Mouse (Mus musculus) granulocyte monocyte progenitor cell, adult 5-6 weeks (primary cell): ENCODE measurements around the gene Fgf7. TPM values are rescaled to one million over a fixed set of nuclear protein-coding genes. Genes with fewer than 3 reads are reported as not detected.

Experiments used
- ATAC-seq: replicated peaks from 2 replicates; pipeline ENCODE4 v1.8.0; 2016; ENCODE audit warnings: mild to moderate bottlenecking, moderate TSS enrichment, inconsistent platforms; ENCODE audit not compliant: poor library complexity, severe bottlenecking
- total RNA-seq, 2 experiments: library from RNA; stranded (forward) in 1 of 2; stranded (reverse) in 1 of 2; fragments of 200-712, 200-1000 nt in 1 of 2; fragments of >200 nt in 1 of 2; fragmentation: Nextera tagmentation in 1 of 2; gene quantifications; 2 replicates each; pipeline ENCODE4 v1.2.3; 2014 to 2017

Fgf7 gene
- total RNA-seq, 2 experiments from 2014 or later: not detected

- no peak for ATAC-seq
These were observed 19.2 kb downstream of the Fgf7 start for GRCm38 (mm10) chr2:126053657-126054056.

DNA sequence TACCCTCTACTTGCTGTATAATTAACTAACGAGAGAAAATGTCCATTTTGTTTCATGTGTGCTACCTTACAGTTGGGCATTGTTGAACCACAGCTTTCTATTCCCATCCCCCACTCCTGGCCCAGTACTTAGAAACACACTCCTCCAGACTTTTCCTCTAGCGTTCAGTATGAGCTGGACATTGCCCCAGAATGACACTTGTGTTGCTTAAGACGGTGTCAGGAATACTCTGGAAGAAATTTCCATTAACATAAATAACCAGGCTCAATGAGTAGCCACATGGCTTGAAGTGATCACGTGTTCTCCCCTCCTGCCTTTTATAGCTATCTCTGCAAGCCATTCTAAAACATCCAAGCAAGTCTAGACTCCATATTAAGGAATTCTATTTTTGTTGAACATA is 26.1 kb downstream of the Fgf7 start:
- no peak for ATAC-seq

DNA sequence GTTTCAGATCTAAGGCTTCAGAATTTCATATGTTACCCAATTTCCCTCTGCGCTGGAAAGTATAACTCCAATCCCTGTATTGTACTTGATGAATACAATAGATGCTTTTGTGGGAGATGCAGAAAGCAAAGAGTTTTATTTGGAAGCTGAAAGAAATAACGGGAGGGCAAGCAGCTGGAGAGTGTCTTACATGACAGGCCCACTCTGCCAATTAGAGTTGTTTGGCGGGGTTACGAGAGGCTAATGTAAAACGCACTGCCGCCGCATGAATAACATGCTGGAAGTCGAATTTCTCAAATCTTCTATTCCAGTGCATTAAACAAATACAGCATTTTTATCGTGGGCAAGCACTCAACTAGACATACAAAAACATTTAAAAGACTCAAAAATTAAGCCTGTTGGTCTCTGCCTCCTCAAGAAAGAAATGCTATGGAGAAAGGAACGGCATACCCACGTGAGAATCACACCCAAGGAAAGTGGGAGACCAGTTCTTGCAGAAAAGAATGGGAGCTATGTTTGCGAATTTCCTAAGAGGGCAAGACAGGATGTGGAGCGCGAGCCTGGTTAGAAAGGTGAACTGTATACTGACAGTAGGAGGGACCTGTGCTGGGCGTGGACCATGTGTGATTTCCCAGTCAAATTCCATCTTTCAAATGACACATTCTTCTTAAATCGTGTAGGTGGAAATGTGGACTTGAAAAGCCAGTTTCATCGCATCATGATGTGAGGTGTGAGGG is 26.7 kb downstream of the Fgf7 start:
- no peak for ATAC-seq

GRCm38 (mm10) chr2:126062876-126063275 is 28.4 kb downstream of the Fgf7 start:
- no peak for ATAC-seq

DNA sequence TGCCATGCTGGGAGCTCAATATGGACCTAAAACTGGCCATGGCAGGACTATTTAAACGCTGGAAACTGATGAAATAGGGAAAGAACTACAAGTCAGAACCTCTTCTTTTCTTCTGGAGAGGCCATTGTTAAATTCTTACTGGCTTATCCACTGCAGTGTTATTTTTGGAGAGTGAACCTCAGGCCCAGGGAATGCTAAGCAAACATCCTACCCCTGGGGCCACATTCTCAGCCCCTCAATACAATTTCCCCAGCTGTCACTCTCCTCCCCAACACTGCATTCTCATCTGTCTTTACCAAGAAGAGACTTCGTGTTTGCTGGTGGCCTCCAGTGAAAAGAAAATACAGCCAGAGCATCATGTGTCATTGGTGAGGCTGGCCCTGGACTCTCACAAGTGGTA is 30.4 kb downstream of the Fgf7 start:
- ATAC-seq: no peak

- ATAC-seq: no peak
These were observed 30.9 kb downstream of the Fgf7 start for GRCm38 (mm10) chr2:126065303-126065856.

DNA sequence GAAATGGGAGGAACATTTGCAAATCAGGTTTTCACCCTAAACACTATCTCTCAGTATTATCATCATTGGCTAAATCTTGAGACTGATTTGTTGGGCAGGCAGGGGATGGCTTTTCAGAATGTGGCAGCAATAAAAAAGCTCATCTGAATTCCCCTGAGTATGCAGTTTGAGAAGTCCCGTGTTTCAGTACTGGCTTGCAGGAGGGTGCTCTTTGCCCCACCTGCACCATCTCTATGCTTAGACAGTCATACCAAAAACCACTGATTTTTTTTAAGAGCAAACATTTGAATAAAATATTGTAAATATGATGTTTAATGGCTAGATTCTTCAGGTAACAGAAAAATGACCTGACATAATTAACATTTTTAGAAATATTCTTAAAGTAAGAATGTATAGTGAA is 35.3 kb downstream of the Fgf7 start:
- no peak for ATAC-seq

GRCm38 (mm10) chr2:126073744-126074143 is 39.3 kb downstream of the Fgf7 start:
- ATAC-seq: no peak; the same call in 1 of the 2 replicates

DNA sequence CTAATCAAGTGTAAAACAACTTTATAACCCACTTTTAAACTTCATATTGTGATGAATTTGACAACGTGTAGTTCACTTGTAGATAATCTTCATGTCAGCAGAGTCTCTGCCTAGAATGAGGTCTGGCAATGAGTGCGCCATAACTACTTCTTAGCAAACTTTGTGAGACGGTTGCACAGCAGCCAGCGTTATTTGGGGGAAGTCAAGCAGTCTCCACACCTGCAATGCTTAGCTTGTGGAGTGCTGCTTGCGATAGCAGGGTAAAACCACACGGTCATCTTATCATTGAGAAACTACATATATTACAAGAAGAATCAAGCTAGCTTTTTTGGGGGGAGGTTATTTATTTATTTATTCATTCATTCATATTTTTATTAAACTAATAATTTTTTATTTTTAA is 42.0 kb downstream of the Fgf7 start:
- no peak for ATAC-seq

DNA sequence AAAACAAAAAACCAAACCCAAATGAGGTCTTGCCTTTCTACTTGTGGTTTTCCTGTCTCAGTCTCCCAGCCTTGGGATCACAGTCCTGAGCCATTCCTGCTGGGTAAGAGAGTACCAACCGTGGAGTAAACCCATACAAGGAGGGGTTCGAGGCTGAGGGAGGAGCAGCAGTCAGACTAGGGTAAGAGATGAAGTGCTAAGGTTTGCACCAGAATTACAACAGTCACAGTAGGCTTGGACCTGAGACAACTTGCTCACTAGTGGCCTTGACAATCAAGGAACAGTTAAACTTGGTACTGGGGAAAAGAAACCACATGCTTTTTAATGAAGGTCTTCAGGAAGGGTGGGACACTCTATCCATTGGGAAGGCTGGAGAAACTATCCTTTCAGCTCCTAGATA is 44.6 kb downstream of the Fgf7 start:
- no peak for ATAC-seq

DNA sequence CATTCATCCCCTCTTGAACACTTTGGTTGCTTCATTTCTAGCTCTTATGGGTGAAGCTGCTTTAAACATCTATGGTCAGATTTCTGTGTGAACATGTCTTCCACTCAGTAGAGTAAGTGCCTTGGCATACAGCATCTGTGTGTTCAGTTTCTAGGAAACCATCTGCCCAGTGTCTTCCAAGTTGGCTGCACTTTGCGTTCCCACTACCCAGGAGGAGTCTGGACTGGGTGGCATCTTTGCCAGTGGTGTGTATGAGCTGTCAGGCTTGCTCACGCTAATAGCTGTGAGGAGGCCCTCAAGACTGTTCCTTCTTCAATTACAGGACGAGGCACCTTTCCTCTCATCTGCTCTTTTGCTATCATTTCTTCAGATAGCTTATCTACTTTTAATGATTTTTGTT is 49.9 kb downstream of the Fgf7 start:
- no peak for ATAC-seq

GRCm38 (mm10) chr2:126086187-126086586 is 51.7 kb downstream of the Fgf7 start:
- ATAC-seq: no peak

DNA sequence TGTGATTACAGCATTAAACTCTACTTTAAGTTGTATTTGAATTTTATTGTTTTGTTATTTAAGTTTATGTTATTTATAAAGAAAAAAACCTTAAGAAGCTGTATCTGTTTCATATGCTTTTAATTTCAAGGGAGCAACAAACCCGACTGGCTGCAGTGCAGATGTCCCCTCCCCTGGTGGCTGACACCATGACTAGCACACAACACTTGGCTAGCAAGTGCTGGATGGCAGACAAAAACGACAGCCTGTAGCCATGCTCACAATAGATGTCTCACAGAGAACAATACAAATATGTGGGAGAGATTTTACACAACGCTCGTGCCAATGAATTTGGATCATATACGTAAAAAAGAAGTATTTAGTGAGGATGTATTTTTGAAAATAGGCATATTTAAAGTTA is 56.0 kb downstream of the Fgf7 start:
- ATAC-seq: no peak

- no peak for ATAC-seq
These were observed 60.2 kb downstream of the Fgf7 start for GRCm38 (mm10) chr2:126094616-126095015.

Other genes with a start within 250 kb of the Fgf7 start
- gene Galk2, start 175.5 kb upstream of the Fgf7 start, total RNA-seq (2014; fragmentation: Nextera tagmentation): 34.5 and 44.9 TPM in 2 replicates
- gene Galk2, start 175.5 kb upstream of the Fgf7 start, total RNA-seq (2017): 58.9 and 80.9 TPM in 2 replicates
- gene Cops2, start 175.5 kb upstream of the Fgf7 start, total RNA-seq (2014; fragmentation: Nextera tagmentation): 61.2 and 83.0 TPM in 2 replicates
- 160 and 284 TPM in 2 replicates for gene Cops2, start 175.5 kb upstream of the Fgf7 start, total RNA-seq (2017)
- gene Fam227b, start 117.3 kb downstream of the Fgf7 start, total RNA-seq (2014; fragmentation: Nextera tagmentation): not detected in 2 replicates
- gene Fam227b, start 117.3 kb downstream of the Fgf7 start, total RNA-seq (2017): not detected in 2 replicates
- gene Dtwd1, start 117.5 kb downstream of the Fgf7 start, total RNA-seq (2014; fragmentation: Nextera tagmentation): 13.6 and 22.2 TPM in 2 replicates
- 17.0 and 22.9 TPM in 2 replicates for gene Dtwd1, start 117.5 kb downstream of the Fgf7 start, total RNA-seq (2017)
- gene Gm17555, start 180.4 kb downstream of the Fgf7 start, total RNA-seq (2014; fragmentation: Nextera tagmentation): not detected in 2 replicates
- not detected in 2 replicates for gene Gm17555, start 180.4 kb downstream of the Fgf7 start, total RNA-seq (2017)